Comparison of ENCODE assay signal across 23 mouse cellular contexts in the genomic region with DNA sequence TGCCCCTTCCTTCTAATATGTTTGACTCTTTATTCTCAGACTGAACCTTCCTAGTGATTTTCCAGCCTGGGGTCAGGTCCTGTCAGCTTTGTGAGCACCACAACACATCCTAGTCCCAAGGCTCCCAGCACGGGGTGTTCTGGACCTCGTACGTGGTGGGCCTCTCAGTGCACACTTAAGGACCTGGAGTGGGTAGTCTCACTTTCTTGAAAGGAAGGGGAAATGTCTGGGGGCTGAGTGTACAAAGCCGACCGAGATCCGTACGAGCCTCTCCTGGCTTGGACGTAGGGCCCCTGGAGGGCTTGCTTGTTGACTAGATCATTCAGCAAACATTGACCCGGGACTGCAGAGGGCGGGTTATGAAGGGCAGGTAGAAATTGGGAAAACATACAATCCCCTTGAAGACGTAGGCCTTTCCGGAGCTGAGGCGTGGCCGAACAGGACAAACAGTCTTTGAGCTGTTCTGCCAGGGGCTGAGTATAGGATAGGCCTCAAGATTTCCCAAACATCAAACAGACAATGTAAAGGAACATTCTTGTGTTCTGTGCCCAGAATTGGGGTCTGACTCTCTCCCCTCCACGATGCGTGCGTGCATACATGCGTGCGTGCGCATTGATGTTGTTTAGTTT. TPM values are rescaled to one million over a fixed set of nuclear protein-coding genes. Genes with fewer than 3 reads are reported as not detected.
DNase-seq lines count a peak whose midpoint lies in the region; ATAC-seq and TF ChIP-seq lines count a peak whose summit lies in the region.
"Had no signal": no experiment of that assay in that cellular context is flagged by ENCODE, and none has a peak within 500 bp of the region (broad histone marks: within the 10 kb centered on the region; RNA-seq: fewer than 3 reads in every experiment).

No protein-coding gene starts in this region.

- no peaks in the 10 kb centered on the region for H3K36me3 ChIP-seq in embryonic facial prominence, embryonic 14.5 days (ENCODE audit: control insufficient read depth, insufficient read depth, low read length)
- no peaks in the 10 kb centered on the region for H3K36me3 ChIP-seq in embryonic facial prominence, embryonic 10.5 days (replicated peaks)
- H3K36me3 ChIP-seq in liver, embryonic 12.5 days: no peaks in the 10 kb centered on the region
- H3K36me3 ChIP-seq in liver, embryonic 11.5 days (ENCODE audit: control insufficient read depth, insufficient read depth, low read length): no peaks in the 10 kb centered on the region
- H3K36me3 ChIP-seq in limb, embryonic 14.5 days (ENCODE audit: control insufficient read depth, insufficient read depth, low read length): no peaks in the 10 kb centered on the region
- H3K36me3 ChIP-seq in stomach, embryonic 15.5 days: no peaks in the 10 kb centered on the region
- H3K36me3 ChIP-seq: embryonic facial prominence, embryonic 12.5 days; heart, embryonic 15.5 days; midbrain, embryonic 15.5 days had no signal

- no peak overlapping the region for H3K4me3 ChIP-seq in embryonic facial prominence, embryonic 14.5 days (ENCODE audit: low read depth, low read length)
- no peak overlapping the region for H3K4me3 ChIP-seq in embryonic facial prominence, embryonic 10.5 days
- H3K4me3 ChIP-seq in liver, embryonic 12.5 days: no peak overlapping the region
- H3K4me3 ChIP-seq in liver, embryonic 11.5 days (ENCODE audit: low read depth, low read length): no peak overlapping the region
- H3K4me3 ChIP-seq in limb, embryonic 14.5 days (replicated peaks; ENCODE audit: low read length): no peak overlapping the region
- no peak overlapping the region for H3K4me3 ChIP-seq in stomach, embryonic 15.5 days (replicated peaks)
- H3K4me3 ChIP-seq: embryonic facial prominence, embryonic 12.5 days; heart, adult 2 months; heart, embryonic 15.5 days; left cerebral cortex, adult 2 months; midbrain, embryonic 15.5 days had no signal

- H3K27me3 ChIP-seq in embryonic facial prominence, embryonic 14.5 days (replicated peaks; ENCODE audit: control insufficient read depth, insufficient read depth, low read length): no peaks in the 10 kb centered on the region
- 0 out of 2 replicates have a peak, but pooled peaks cover 10% of the 10 kb centered on the region for H3K27me3 ChIP-seq in embryonic facial prominence, embryonic 10.5 days (replicated peaks; ENCODE audit: low read depth, poor library complexity, severe bottlenecking)
- no peaks in the 10 kb centered on the region; the same call in 1 of the 2 replicates for H3K27me3 ChIP-seq in liver, embryonic 12.5 days (replicated peaks)
- no peaks in the 10 kb centered on the region for H3K27me3 ChIP-seq in liver, embryonic 11.5 days (replicated peaks; ENCODE audit: control insufficient read depth, insufficient read depth, low read length)
- H3K27me3 ChIP-seq in limb, embryonic 14.5 days (ENCODE audit: control insufficient read depth, insufficient read depth, low read length): no peaks in the 10 kb centered on the region
- H3K27me3 ChIP-seq in stomach, embryonic 15.5 days (replicated peaks): no peaks in the 10 kb centered on the region
- H3K27me3 ChIP-seq: embryonic facial prominence, embryonic 12.5 days; heart, embryonic 15.5 days; midbrain, embryonic 15.5 days had no signal

- no peaks in the 10 kb centered on the region for H3K9me3 ChIP-seq in embryonic facial prominence, embryonic 14.5 days (ENCODE audit: control insufficient read depth, low read length)
- no peaks in the 10 kb centered on the region for H3K9me3 ChIP-seq in embryonic facial prominence, embryonic 10.5 days
- no peaks in the 10 kb centered on the region for H3K9me3 ChIP-seq in liver, embryonic 12.5 days (replicated peaks)
- no peaks in the 10 kb centered on the region for H3K9me3 ChIP-seq in liver, embryonic 11.5 days (ENCODE audit: control insufficient read depth, low read length)
- H3K9me3 ChIP-seq in limb, embryonic 14.5 days (ENCODE audit: control insufficient read depth, low read length): no peaks in the 10 kb centered on the region
- no peaks in the 10 kb centered on the region for H3K9me3 ChIP-seq in stomach, embryonic 15.5 days
- H3K9me3 ChIP-seq: embryonic facial prominence, embryonic 12.5 days; heart, embryonic 15.5 days; midbrain, embryonic 15.5 days had no signal

- no peak for ATAC-seq in embryonic facial prominence, embryonic 14.5 days (ENCODE audit: low read depth)
- no peak for ATAC-seq in liver, embryonic 12.5 days
- no peak for ATAC-seq in liver, embryonic 11.5 days (replicated peaks; ENCODE audit: low FRiP score)
- ATAC-seq in limb, embryonic 14.5 days (ENCODE audit: low FRiP score, low read depth): no peak
- ATAC-seq in stomach, embryonic 15.5 days (ENCODE audit: insufficient read depth, low FRiP score, low read depth): peak; percentile 70; the same call in 1 of the 2 replicates
- ATAC-seq: midbrain, embryonic 15.5 days had no signal

- intact Hi-C loops in heart, postnatal 36 days (cut with DNase I): no loop called here

- no peak overlapping the region for H3K27ac ChIP-seq in embryonic facial prominence, embryonic 14.5 days (replicated peaks; ENCODE audit: low read depth, low read length)
- H3K27ac ChIP-seq in embryonic facial prominence, embryonic 10.5 days (replicated peaks): no peak overlapping the region
- 0 out of 2 replicates have a peak overlapping the region, but pooled peaks have one; percentile 6 for H3K27ac ChIP-seq in liver, embryonic 12.5 days
- no peak overlapping the region for H3K27ac ChIP-seq in liver, embryonic 11.5 days (ENCODE audit: low read depth, low read length)
- H3K27ac ChIP-seq in limb, embryonic 14.5 days (replicated peaks; ENCODE audit: low read depth, low read length): no peak overlapping the region
- no peak overlapping the region; the same call in 1 of the 2 replicates for H3K27ac ChIP-seq in stomach, embryonic 15.5 days
- H3K27ac ChIP-seq: embryonic facial prominence, embryonic 12.5 days; heart, adult 2 months; heart, embryonic 15.5 days; left cerebral cortex, adult 2 months; liver, embryonic 14.5 days; midbrain, embryonic 15.5 days had no signal

- 0 out of 2 replicates have a peak overlapping the region, but pooled peaks have one; percentile 30 for H3K9ac ChIP-seq in embryonic facial prominence, embryonic 14.5 days (ENCODE audit: low read depth, low read length)
- H3K9ac ChIP-seq in liver, embryonic 12.5 days: no peak overlapping the region
- no peak overlapping the region for H3K9ac ChIP-seq in liver, embryonic 11.5 days (ENCODE audit: low read depth, low read length)
- 0 out of 2 replicates have a peak overlapping the region, but pooled peaks have one; percentile 25 for H3K9ac ChIP-seq in limb, embryonic 14.5 days (ENCODE audit: low read depth, low read length, severe bottlenecking)
- H3K9ac ChIP-seq in stomach, embryonic 15.5 days: no peak overlapping the region
- H3K9ac ChIP-seq: embryonic facial prominence, embryonic 12.5 days; heart, embryonic 15.5 days; liver, embryonic 14.5 days; midbrain, embryonic 15.5 days had no signal

- no peak for DNase-seq in embryonic facial prominence, embryonic 14.5 days (ENCODE audit: low spot score)
- DNase-seq in embryonic facial prominence, embryonic 10.5 days (ENCODE audit: low spot score): no peak
- no peak for DNase-seq in liver, embryonic 11.5 days (ENCODE audit: low spot score)
- DNase-seq in limb, embryonic 14.5 days (ENCODE audit: low spot score): no peak
- no peak for DNase-seq in frontal cortex, postnatal 36 days (ENCODE audit: low spot score in 2 of 2)
- DNase-seq in heart, postnatal 36 days: no peak
- DNase-seq: adrenal gland, adult 2 months; cerebellum, adult 9-10 months; gastrocnemius, postnatal 10 days; heart, adult 2 months; kidney, postnatal 36 days; left cerebral cortex, postnatal 4 days; right cerebral cortex, postnatal 14 days; thymus, postnatal 25 days had no signal

- no peak overlapping the region for H3K4me2 ChIP-seq in embryonic facial prominence, embryonic 14.5 days (ENCODE audit: low read depth, low read length)
- no peak overlapping the region for H3K4me2 ChIP-seq in liver, embryonic 12.5 days
- H3K4me2 ChIP-seq in liver, embryonic 11.5 days: no peak overlapping the region
- H3K4me2 ChIP-seq in limb, embryonic 14.5 days (replicated peaks; ENCODE audit: low read depth, low read length, severe bottlenecking): no peak overlapping the region
- H3K4me2 ChIP-seq in stomach, embryonic 15.5 days: no peak overlapping the region
- H3K4me2 ChIP-seq: embryonic facial prominence, embryonic 12.5 days; heart, embryonic 15.5 days; midbrain, embryonic 15.5 days had no signal

- no peak for TF ChIP-seq POLR2A in limb, embryonic 14.5 days (IDR thresholded peaks at IDR 0.05; ENCODE audit: borderline replicate concordance, extremely low read depth, insufficient read depth, insufficient read length)

- H3K4me1 ChIP-seq in embryonic facial prominence, embryonic 14.5 days (ENCODE audit: control insufficient read depth, insufficient read depth, low read length): 0 out of 2 replicates have a peak, but pooled peaks cover 5% of the 10 kb centered on the region
- H3K4me1 ChIP-seq in embryonic facial prominence, embryonic 10.5 days: peaks cover 37% of the 10 kb centered on the region
- peaks cover 13% of the 10 kb centered on the region; the same call in 1 of the 2 replicates for H3K4me1 ChIP-seq in liver, embryonic 12.5 days
- peaks cover 12% of the 10 kb centered on the region for H3K4me1 ChIP-seq in liver, embryonic 11.5 days (replicated peaks; ENCODE audit: control insufficient read depth, insufficient read depth, low read length)
- H3K4me1 ChIP-seq in limb, embryonic 14.5 days (ENCODE audit: control insufficient read depth, insufficient read depth, low read length): no peaks in the 10 kb centered on the region
- H3K4me1 ChIP-seq in stomach, embryonic 15.5 days: 0 out of 2 replicates have a peak, but pooled peaks cover 2% of the 10 kb centered on the region
- H3K4me1 ChIP-seq: heart, embryonic 15.5 days; midbrain, embryonic 15.5 days had no signal

- 57% methylated on average over 20 of the region's 20 CpGs for WGBS in embryonic facial prominence, embryonic 14.5 days
- WGBS in embryonic facial prominence, embryonic 10.5 days: 70% methylated on average over 20 of the region's 20 CpGs
- WGBS in liver, embryonic 12.5 days (ENCODE audit: insufficient replicate concordance): 70% methylated on average over 20 of the region's 20 CpGs
- 75% methylated on average over 20 of the region's 20 CpGs for WGBS in liver, embryonic 11.5 days
- WGBS in limb, embryonic 14.5 days: 81% methylated on average over 20 of the region's 20 CpGs
- WGBS in stomach, embryonic 15.5 days: 59% methylated on average over 20 of the region's 20 CpGs

RNA-seq across cellular contexts. Expression of a gene that starts 42.5 kb away (rescaled TPM):
- 918 and 968 TPM in 2 replicates for polyA plus RNA-seq in embryonic facial prominence, embryonic 14.5 days (2014; fragmentation: Nextera tagmentation; extraction: Ambion mirVana)
- polyA plus RNA-seq in embryonic facial prominence, embryonic 10.5 days (2016; fragmentation: Nextera tagmentation; extraction: Ambion mirVana): 287 and 291 TPM in 2 replicates
- 529 and 540 TPM in 2 replicates for polyA plus RNA-seq in liver, embryonic 12.5 days (2016; fragmentation: Nextera tagmentation; extraction: Ambion mirVana)
- polyA plus RNA-seq in liver, embryonic 11.5 days (2014; fragmentation: Nextera tagmentation; extraction: Ambion mirVana): 744 and 770 TPM in 2 replicates
- polyA plus RNA-seq in limb, embryonic 14.5 days (2012; rRNA removed): 2,661 and 2,964 TPM in 2 replicates
- polyA plus RNA-seq in limb, embryonic 14.5 days (2014; fragmentation: Nextera tagmentation; extraction: Ambion mirVana): 487 and 640 TPM in 2 replicates
- 487 and 492 TPM in 2 replicates for polyA plus RNA-seq in stomach, embryonic 15.5 days (2015; fragmentation: Nextera tagmentation; extraction: Ambion mirVana)
- total RNA-seq in heart, postnatal 36 days (2021): under 1 TPM; 0.22 to 1.00 TPM
- total RNA-seq: megakaryocyte-erythroid progenitor cell, adult 5-6 weeks; neutrophil, adult 5-6 weeks had no signal

Comparison
In these comparisons a context has a peak if more than half of its experiments do, and no peak if none do; other contexts are left out.
1. H3K9ac ChIP-seq: peak in embryonic facial prominence, embryonic 14.5 days (single experiment) and limb, embryonic 14.5 days (single experiment); none in liver, embryonic 12.5 days (single experiment), liver, embryonic 11.5 days (single experiment) and stomach, embryonic 15.5 days (single experiment).